Mouse (Mus musculus) cerebellum, adult 8-10 months (tissue): Measurements from ENCODE around the gene Jmjd4.

Experiments
- DNase-seq: peaks from one replicate; pipeline ENCODE4 v3.0.0; 2022

Jmjd4 gene

GRCm38 (mm10) chr11:59449741-59450229 is at the start of gene Jmjd4:
Gene Jmjd4, plus strand, starts transcription at chr11:59450045.
- DNase-seq = peak; percentile 93

- no peak for DNase-seq
Observed at GRCm38 (mm10) chr11:59400876-59401275, 49.0 kb upstream of the Jmjd4 start.

- DNase-seq = no peak
Observed at GRCm38 (mm10) chr11:59405761-59406160, 44.1 kb upstream of the Jmjd4 start.

GRCm38 (mm10) chr11:59410851-59411250 is 39.0 kb upstream of the Jmjd4 start:
- DNase-seq = no peak

GRCm38 (mm10) chr11:59412058-59412457 is 37.8 kb upstream of the Jmjd4 start:
- no peak for DNase-seq

GRCm38 (mm10) chr11:59412999-59413863 is 36.6 kb upstream of the Jmjd4 start:
- DNase-seq = no peak

GRCm38 (mm10) chr11:59418708-59419107 is 31.1 kb upstream of the Jmjd4 start:
- no peak for DNase-seq

- no peak for DNase-seq
Observed at GRCm38 (mm10) chr11:59421436-59421835, 28.4 kb upstream of the Jmjd4 start.

- no peak for DNase-seq
Observed at GRCm38 (mm10) chr11:59421967-59422366, 27.9 kb upstream of the Jmjd4 start.

GRCm38 (mm10) chr11:59423010-59423588 is 26.7 kb upstream of the Jmjd4 start:
- DNase-seq = no peak

- DNase-seq = no peak
Observed at GRCm38 (mm10) chr11:59425671-59426101, 24.2 kb upstream of the Jmjd4 start.

GRCm38 (mm10) chr11:59428057-59428660 is 21.7 kb upstream of the Jmjd4 start:
- no peak for DNase-seq

- DNase-seq = no peak
Observed at GRCm38 (mm10) chr11:59429959-59430358, 19.9 kb upstream of the Jmjd4 start.

- no peak for DNase-seq
Observed at GRCm38 (mm10) chr11:59432261-59432660, 17.6 kb upstream of the Jmjd4 start.

GRCm38 (mm10) chr11:59437954-59438353 is 11.9 kb upstream of the Jmjd4 start:
- DNase-seq = no peak

- no peak for DNase-seq
Observed at GRCm38 (mm10) chr11:59443102-59443501, 6.7 kb upstream of the Jmjd4 start.

GRCm38 (mm10) chr11:59450230-59450771 is 456 bp downstream of the Jmjd4 start:
- DNase-seq = no peak

GRCm38 (mm10) chr11:59451086-59451485 is 1.2 kb downstream of the Jmjd4 start, which contains the start of gene Snap47:
Gene Snap47, minus strand, starts transcription at chr11:59451186.
- DNase-seq = no peak

- DNase-seq = no peak
Observed at GRCm38 (mm10) chr11:59456346-59456745, 6.5 kb downstream of the Jmjd4 start.

- no peak for DNase-seq
Observed at GRCm38 (mm10) chr11:59456891-59457290, 7.0 kb downstream of the Jmjd4 start.

- DNase-seq = no peak
Observed at GRCm38 (mm10) chr11:59458973-59459372, 9.1 kb downstream of the Jmjd4 start.

GRCm38 (mm10) chr11:59460459-59460858 is 10.6 kb downstream of the Jmjd4 start:
- no peak for DNase-seq
